Mouse (Mus musculus) embryo, embryonic 10 days (tissue): ENCODE measurements around the gene Mdga1.

Experiments
- DNase-seq: peaks from one replicate; pipeline ENCODE4 v3.0.0-alpha.2; 2015; ENCODE audit warnings: low spot score

Mdga1 gene

DNA sequence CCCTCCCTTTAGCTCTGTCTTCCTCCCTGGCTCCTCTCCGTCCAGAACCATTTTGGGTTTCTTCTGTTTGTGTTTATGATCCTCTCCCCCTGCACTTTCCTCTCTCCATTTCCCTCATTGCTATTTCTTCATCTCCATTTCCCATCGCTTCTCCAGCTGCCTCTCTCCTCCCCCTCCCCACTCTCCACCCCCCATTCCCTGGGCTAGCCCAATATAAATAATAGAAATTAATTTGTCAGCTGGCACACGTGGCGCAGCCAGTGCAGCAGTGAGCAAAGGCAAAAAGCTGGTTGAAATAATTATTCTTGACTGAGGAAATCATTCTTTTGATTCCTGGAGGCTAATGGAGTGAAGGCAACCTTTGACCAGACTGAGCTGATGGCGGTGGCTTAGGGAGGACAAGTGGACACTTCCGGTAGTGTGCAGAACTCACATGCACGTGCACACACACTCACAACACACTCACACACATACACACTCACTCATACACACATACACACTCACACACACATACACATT is at the start of gene Mdga1:
Mdga1 (minus strand) TSS at position 51 of the 519 bp plus-strand sequence.
- no peak for DNase-seq

DNA sequence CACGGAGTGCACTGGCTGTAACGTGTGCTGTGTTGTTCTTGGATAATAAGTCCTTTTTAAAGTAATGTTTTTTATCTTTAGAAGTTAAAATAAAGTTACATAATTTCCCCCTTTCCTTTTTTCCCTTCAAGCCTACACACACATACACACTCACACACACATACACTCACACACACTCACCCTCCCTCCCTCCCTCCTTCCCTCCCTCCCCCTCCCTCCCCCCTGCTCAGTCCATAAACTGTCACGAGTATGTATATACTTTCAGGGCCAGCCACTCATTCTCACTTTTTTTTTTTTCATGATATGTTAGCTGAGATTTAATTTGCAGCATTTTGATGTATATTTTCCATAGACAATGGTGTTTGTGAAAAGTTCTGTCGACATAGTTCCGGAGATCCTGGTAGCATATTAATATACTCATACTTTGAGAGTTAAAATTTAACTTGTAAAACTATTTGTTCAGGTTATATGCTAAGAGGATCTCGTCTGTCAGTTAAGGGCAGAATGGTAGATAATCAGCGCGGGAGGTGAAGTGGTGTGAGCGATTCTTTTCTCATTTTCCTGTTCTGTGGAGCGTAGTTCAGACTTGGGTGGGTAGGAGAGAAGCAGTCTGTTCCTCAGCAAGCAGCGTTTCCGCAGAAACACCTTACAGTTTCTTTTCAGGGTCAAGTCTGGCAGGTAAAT is 49.2 kb upstream of the Mdga1 start:
- DNase-seq, result no peak

DNA sequence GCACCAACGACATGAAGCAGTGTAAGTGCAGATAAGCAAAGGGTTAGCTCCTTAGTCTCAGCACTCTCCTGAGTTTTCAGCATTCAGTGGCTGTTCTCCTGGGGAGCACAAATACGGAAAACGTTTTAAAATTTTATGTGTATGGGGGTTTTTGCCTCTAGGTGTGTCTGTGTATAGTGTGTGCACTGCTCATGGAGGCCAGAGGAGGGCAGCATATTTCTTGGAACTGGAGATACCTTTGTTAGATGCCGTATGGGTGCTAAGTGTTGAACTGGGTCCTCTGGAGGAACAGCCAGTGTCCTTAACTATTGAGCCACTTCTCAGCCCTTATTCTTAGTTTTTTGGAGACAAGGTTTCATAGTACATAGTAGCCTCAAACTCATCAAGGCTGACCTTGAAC is 44.8 kb upstream of the Mdga1 start:
- no peak for DNase-seq

DNA sequence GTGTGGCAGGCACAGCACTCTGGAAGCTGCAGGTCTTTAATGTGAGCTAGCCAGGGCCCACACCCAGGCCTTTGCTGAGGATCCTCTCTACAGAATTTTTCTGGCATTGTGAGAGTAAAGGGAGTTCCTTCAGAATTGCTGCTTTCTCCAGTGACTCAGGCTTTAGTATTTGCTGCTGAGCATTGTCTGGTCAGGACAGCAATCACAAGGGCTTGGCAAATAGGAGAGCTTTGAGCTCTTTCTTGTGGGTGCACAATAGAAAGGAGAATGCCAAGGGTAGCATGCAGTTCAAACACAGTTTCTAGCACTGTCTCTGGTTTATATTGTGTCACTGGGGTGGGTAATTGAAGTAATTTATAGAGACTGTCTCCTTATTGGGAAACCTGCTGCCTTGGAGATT is 38.5 kb upstream of the Mdga1 start:
- no peak for DNase-seq

DNA sequence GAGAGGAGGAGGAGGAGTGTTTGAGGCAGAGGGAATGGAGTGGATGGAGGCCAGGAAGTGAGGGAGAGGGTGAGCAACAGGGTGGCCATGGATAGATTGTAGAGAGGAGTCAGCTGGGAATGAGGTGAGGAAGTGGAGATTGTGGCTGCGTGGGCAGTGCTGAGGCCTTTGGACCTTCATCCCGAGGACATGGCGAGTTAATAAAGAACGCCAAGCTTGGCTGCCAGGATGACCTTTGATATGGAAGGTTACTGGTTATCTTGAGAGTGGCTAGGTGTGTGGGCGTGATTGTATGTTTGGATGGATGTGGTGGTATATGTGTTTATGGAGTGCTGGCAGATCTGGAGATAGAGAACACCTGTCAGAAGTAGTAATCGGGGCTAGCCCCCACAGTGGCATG is 38.0 kb upstream of the Mdga1 start:
- DNase-seq, result no peak

DNA sequence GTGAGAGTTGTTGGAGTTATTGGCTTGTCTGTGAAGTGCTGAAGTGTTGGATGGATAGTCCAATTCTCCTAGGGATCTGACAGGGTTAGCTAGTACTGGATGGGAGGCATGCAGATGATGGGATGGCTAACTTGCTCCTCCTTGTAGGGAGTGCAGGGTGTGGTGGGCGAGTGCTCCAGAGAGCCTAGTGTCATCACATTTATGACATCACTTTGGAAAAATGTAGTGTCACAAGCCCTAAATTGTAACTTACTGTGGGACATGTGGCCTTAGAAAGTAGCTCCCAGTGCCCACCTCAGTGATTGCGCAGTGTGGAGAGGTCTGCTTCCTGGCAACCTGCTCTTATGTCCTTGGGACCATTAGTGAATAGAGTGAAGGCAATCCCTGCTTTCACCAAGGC is 37.0 kb upstream of the Mdga1 start:
- no peak for DNase-seq

DNA sequence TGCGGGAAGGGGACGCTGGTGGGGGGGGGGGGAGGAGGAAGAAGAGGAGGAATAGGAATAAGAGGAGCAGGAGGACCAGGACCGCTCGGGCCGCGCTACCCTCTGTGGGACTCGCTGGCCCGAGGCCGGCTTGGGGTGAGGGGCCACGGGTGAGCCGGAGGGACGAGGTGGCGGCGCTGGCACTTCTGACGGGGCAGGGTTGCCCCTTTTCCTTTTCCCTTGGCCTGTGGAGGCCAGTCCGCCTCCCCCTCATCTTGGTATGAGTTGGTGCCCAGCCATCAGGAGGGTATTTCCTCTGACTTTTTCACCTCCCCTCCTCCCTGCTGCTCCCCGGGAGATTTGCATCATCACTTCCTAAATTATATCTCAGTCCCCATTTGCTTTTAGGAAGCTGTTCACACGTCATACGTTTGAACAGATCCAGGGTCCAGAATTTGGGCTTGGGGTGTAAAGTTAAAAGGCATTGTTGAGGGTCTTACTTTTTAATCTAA is 35.6 kb upstream of the Mdga1 start:
- peak; percentile 43 for DNase-seq

DNA sequence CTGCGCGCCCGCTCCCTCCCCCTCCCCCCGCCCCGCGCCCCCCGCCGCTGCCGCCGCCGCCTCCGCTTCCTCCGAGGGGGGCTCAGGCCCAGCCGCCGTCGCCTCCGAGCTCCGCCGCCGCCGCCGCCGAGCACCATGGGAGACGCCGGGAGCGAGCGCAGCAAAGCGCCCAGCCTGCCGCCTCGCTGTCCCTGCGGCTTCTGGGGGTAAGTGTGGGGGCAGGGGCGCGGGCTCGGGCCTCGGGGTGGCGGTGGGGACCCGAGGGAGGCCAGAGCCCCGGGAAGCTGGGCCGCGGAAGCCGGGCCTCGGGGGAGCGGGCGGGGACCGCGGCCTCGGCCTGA is 35.2 kb upstream of the Mdga1 start:
- no peak for DNase-seq

DNA sequence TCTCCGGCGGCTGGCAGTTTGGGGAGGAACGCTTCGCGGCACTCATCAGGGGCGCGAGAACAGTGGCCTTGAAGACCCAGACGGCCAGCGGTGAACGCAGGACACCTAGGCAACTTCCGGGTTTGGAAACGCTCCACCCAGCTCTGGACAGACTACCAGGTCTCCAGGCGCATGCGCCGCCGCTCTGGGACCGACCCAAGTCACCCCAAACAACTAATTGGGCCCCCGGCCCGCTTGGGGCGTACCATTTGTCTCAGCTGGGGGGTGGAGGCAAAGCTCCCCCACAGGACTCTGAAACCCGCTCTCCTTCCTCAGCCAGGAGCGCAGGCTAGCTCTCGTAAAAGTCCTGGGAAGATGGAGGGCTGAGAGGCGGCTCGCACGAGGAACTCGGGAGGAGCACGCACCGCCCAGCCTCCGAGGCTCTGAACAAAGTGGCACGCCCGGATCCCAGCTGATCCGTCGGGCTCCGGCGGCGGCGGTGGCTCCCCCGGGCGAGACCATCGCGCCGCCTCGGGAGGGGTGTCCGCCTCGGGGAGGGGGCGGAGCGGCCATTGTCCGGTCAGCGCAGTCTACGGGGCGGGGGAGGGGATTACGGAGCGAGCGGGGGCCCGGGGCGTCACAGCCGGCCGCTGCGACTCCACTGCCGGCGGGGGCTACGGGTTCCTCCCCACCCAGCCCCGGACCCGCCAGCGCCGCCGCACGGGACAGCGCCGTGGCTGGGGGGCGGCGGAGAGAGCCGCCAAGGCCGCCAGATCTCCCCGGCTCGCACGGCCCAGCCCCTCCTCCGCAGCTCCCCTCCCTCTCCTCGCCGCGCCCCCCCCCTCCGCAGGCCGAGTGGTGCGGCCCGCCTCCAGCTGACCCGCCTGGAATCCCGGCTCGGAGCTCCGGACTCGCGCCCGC is 34.6 kb upstream of the Mdga1 start, which contains the start of gene Zfand3:
Zfand3 (plus strand) TSS at position 531 of the 900 bp plus-strand sequence.
- peak; percentile 96 for DNase-seq

DNA sequence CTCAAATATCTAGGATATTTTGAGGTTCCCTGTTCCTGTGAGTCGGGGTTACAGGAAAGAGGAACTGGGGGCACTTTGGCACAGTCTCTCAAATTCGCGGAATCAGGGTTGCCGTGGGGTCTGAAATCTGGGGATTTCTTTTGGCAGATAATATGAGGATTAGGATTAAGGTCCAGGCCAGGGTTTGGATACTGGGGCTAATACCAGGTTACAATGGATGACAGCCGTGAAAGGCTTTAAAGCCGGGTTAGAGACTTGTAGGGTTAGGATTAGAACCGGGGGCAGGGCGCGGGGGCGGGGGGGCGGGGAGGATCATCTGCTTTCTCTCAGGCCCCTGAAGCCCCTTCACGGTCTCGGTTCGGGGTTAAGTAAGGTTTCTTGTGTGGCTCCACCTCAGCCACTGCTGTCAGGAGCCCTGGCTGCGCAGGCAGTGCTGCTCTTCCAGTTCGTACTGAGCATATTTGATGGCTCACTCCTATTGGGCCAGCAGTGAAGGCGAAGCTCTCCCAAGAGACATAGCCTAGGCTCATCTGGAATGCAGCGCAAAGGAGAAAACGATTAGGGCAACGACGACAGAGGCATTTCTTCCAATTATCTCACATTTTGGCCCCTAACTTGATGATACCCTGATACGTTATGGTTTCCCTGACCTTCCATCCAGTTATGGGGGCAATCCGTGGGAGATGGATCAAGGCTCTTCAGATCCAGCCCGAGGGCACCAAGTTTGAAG is 28.8 kb upstream of the Mdga1 start:
- DNase-seq, result no peak

DNA sequence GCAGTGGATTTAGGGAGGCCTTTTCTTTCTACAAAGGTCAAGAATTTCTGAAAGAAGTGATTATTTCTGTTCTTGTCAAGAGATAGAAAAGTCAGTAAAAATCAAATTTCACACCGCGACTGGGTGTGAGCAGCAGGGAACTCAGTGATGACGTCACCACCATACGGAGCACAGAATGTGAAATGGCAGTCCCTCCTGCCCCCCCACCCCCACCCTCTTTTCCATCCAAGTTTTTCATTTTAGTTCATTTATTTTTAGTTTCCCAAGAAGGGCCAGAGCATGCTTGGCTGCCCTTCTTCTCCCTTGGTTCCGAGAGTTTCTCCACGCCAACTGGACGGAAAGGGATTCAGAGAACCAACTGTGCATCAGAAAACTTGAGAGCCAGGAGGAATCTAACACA is 27.8 kb upstream of the Mdga1 start:
- no peak for DNase-seq

DNA sequence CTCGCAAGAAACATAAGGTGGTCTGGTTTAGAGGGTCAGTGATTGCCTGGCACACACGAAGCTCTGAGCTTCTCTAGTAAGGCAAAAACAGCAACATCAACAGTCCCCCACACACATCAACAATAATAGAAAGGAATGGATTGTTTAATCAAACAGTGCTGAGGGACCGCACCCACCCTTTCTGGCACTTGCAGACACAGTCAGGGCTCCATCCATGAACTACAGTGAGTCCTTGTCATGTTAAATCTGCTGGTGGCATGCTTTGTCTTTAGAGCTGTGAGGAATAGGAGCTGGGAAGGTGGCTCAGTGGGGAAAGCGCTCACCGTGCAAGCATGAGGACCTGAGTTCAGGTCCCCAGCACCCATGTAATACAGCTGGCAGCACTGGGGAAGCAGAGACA is 26.1 kb upstream of the Mdga1 start:
- DNase-seq, result no peak

DNA sequence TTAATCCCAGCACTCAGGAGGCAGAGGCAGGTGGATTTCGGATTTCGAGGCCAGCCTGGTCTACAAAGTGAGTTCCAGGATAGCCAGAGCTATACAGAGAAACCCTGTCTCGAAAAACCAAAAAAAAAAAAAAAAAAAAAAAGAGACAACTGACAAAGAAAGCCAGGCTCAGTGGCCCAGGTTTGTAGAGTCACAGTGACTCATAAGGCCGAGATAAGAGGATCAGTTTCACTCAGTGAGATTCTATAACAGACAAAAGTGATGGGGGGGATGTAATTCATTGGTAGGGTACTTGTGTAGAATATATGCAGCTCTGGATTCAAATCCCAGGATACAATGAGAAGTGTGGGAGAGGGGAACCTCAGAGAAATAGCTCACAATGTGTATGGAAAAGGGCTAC is 24.6 kb upstream of the Mdga1 start:
- DNase-seq, result no peak

DNA sequence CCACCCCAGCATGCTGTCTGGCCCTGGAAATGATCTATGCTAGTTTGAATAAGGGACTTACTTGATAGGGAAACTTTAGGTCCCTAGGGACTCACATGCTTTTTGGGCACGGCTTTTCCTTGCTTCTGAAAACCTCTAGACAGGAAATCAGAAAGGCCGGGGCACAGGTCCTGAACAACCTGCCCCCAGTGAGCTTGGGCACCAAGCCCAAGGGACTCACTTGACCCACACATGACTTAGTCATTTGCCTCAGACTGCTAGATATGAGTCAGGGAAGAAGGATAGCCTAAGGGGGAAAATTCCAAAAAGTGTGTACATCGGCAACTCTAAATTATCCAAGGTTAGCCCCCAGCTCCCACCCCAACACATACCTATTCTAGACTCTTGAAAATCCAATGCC is 24.1 kb upstream of the Mdga1 start:
- DNase-seq, result no peak

DNA sequence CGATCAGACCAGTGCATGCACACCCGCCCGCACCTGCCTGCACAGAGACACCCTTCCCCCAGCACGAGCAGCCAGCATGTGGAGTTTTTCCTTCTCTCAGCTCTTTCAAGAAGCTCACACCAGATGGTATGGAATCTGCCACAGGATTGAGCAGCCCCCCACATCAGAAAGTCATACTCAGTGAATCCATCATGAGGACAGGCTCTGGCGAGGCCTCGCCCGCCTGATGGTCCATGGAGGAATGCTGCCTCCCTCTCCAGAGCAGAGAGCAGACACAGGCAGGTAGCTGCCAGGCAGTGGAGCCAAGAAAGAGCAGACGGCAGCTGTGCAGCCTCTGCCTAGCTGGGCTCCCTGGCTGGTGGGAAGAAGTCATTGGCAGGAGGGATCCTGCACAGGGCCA is 23.6 kb upstream of the Mdga1 start:
- no peak for DNase-seq

DNA sequence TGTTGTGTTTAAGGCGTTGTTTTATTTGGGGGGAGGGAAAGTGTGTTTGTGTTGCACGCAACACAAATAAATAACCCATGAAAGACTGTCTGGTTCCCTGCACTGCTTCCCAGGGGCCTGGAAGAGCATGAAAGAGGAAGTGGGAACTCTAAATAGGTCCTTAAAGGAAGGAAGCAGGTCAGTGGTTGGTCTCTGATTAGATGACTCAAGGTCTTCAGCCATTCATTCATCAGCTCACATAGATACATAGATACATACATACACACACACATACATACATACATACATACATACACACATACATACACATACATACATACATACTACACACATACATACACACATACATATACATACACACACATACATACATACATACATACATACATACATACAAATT is 21.0 kb upstream of the Mdga1 start:
- DNase-seq, result no peak

DNA sequence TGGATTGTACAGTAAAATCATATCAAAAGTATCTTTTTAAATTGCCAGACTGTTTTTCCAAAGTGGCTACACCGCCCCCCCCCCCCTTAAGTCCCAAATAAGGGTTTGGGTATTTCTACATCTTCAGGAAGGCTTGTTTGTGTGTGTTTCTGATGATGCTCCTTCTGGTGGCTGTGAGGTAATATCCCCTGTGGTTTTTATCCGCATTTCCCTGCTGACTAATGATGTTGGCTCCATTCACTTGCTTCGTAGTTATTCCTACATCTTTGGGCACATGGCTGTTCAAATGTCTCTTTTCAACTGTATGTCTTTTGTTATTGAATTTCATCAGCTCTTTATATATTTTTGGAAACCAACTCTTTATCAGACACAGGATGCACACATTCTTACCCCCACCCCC is 20.2 kb upstream of the Mdga1 start:
- no peak for DNase-seq

DNA sequence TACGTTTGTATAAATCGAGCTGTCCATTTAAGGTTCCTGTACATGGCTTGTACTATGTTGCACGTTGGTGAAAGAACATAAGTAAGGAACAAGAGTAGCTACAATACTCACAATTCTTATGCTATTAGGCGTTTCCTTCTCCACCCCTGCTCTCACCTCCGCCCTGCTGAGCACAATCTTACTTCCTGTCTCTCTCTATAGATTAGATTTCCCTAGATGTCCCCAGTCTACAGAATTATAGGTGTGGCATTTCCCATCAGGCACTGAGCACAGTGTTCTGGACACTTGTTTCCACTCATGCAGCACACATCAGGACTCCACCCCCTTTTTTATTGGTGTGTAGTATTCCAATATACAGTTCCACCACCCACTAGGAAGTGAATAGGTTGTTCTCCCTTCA is 19.8 kb upstream of the Mdga1 start:
- DNase-seq, result no peak

DNA sequence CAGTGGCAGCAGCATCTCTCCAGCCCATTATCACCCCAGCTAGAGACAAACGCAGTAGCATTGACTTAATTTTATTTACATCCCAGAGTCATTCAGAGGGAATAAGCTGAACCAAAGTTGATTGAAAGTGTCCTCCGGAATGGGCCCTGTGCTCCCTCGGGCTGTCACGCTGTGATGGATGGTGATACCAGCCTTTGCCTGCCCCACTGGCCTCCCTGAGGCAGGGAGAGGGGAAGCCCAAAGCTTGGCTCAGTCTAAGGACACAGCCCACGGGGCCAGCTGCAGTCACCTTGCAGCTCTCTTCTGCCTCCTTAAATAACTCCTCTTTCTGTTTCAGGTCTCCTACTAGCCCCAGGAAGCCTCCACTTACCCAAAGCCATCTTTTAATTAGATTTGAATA is 18.3 kb upstream of the Mdga1 start:
- peak; percentile 47 for DNase-seq

DNA sequence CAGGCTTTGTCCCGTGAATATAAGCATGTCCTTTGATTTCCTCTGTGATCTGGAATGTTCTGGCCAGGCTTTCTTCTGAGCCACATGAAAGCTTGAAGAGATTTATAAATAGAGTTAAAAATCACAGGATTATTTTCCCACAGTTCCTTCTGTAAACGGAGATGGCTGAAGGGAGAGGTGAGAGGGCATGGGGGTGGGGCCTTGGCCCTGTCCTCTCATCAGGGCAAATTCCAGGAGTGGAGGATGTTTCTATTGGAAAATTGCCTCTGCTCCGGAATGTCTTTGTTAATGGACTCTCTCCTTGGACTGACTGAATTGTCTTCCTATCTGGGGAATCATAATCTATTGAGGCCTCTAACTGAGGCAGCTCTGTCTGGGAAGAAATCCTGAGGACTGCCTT is 15.6 kb upstream of the Mdga1 start:
- peak; percentile 33 for DNase-seq

DNA sequence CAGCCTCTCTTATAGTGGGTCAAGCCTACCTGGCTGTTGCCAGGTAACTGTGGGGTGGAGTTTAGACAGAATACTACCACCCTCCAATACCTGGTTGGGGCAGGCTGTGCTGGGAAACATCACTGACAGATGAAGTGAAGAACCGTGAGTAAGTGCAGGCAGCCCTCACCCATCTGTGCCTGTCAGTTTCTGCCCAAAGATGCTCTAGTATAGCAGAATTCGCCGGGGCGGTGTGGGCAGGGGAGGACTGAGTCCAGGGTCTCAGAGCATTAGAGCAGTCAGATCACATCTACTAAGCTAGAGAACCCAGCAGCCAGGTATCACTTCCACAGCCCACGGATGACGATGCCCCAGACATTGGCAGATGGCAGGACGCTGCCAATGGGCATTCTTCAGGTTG is 15.0 kb upstream of the Mdga1 start:
- no peak for DNase-seq

DNA sequence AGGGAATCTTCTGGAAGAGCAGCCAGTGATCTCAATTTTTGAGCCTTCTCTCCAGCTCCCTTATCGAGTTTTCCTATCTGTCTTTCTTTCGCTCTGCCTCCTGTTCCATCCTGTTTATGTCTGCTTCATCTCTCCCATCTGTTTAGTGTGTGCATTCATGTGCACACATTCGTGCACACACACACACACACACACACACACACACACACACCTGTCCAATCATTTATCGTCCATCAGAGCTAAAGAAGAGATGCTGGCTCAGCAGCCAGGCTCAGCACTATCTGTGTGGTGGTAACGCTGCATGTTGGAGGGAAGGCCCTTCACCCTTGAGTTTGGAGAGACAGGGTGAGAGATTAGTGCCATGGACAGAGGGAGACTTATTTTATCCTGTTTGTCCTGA is 13.3 kb upstream of the Mdga1 start:
- no peak for DNase-seq

DNA sequence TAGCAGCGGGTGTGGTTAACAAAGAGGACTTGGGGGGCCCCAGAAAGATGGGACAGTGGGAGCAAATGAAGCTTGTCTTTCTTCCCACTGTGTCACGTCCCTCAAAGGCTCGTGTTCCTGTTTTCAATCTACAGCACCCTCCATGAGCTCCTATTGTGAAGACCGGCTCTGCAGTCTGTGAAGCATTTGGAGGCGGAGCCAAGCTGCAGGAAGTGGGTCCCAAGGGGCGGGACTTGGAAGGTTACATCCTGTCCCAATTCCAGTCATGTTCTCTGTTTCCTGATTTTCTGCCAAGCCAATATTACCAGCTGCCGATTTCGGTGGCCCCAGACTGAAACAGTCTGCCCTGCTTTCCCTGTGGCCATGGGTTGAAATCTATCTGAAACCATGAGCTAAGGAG is 11.7 kb upstream of the Mdga1 start:
- DNase-seq, result peak; percentile 58
